Mouse (Mus musculus): ENCODE results near the gene Trpm3. TPM values are rescaled to one million over a fixed set of nuclear protein-coding genes. Genes with fewer than 3 reads are reported as not detected.

Trpm3 gene
- polyA plus RNA-seq, 1 experiment = 0.30 TPM

GRCm38 (mm10) chr19:22902386-22902785 lies 763.5 kb downstream of the Trpm3 start:
- no peaks in the 10 kb centered on the region for H3K36me3 ChIP-seq (ENCODE audit: control insufficient read depth, insufficient read depth, low read length)
- DNase-seq = no peak
- TF ChIP-seq POLR2A (IDR thresholded peaks at IDR 0.05; ENCODE audit: control insufficient read depth, extremely low read depth, insufficient read depth, low read length, poor library complexity) (no peak), CTCF (IDR thresholded peaks at IDR 0.05; ENCODE audit: borderline replicate concordance, control insufficient read depth, extremely low read depth, insufficient read depth, low read length, poor library complexity) (no peak)
- H3K27me3 ChIP-seq (ENCODE audit: control insufficient read depth, insufficient read depth, low read length) = no peaks in the 10 kb centered on the region
- H3K4me1 ChIP-seq (replicated peaks; ENCODE audit: control insufficient read depth, insufficient read depth, low read length) = no peaks in the 10 kb centered on the region
- WGBS = 96% methylated on average over 6 of the region's 6 CpGs
- H3K27ac ChIP-seq (ENCODE audit: control insufficient read depth, insufficient read depth, low read length) = no peak overlapping the region
- H3K4me3 ChIP-seq (ENCODE audit: control insufficient read depth, insufficient read depth, low read length) = no peak overlapping the region

DNA sequence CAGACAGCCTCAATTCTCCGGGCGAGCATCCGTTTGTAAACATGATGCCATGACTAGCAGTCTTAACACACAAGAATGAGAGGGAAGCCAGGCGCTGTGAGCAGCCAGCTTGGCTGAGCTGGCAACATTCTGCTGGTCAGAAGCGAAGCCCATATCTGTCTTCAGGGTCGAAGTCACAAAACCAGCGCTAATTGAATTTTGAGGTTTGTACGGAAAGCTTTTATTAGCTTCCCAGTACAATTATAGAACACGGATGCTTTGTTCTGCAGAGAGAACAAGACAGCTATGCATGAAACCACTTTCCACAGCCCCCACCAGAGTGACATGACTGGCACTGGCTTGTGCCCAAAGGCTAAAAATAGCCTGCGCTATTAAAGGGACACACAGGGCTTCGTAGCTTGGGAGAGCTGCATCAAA lies 766.2 kb downstream of the Trpm3 start:
- no peaks in the 10 kb centered on the region for H3K36me3 ChIP-seq (ENCODE audit: control insufficient read depth, insufficient read depth, low read length)
- H3K27me3 ChIP-seq (ENCODE audit: control insufficient read depth, insufficient read depth, low read length) = no peaks in the 10 kb centered on the region
- H3K4me1 ChIP-seq (replicated peaks; ENCODE audit: control insufficient read depth, insufficient read depth, low read length) = no peaks in the 10 kb centered on the region
- TF ChIP-seq POLR2A (IDR thresholded peaks at IDR 0.05; ENCODE audit: control insufficient read depth, extremely low read depth, insufficient read depth, low read length, poor library complexity) (no peak), CTCF (IDR thresholded peaks at IDR 0.05; ENCODE audit: borderline replicate concordance, control insufficient read depth, extremely low read depth, insufficient read depth, low read length, poor library complexity) (no peak)
- H3K4me3 ChIP-seq (ENCODE audit: control insufficient read depth, insufficient read depth, low read length) = no peak overlapping the region
- DNase-seq = no peak
- 67% methylated on average over 11 of the region's 11 CpGs for WGBS
- H3K27ac ChIP-seq (ENCODE audit: control insufficient read depth, insufficient read depth, low read length) = no peak overlapping the region

DNA sequence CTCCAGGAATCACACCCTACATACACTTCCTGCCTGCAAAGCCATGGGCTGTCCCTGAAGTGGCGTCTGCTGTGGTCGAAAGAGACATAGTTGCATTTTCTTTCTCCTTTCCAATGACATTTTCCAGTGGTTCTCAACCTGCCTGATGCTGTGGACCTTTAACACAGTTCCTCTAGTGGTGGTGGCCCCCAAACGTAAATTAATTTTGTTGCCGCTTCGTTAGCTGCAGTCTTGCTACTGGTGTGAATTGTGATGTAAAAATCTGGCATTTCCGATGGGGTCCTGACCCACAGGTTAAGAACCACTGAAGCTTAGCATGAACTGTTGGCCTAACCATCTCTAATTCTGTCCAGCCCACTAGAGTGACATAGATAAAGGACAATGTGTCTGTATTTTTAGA lies 771.8 kb downstream of the Trpm3 start:
- Histone ChIP-seq H3K36me3 (ENCODE audit: control insufficient read depth, insufficient read depth, low read length) (no peaks in the 10 kb centered on the region), H3K27ac (ENCODE audit: control insufficient read depth, insufficient read depth, low read length) (no peak overlapping the region), H3K27me3 (ENCODE audit: control insufficient read depth, insufficient read depth, low read length) (no peaks in the 10 kb centered on the region), H3K4me1 (replicated peaks; ENCODE audit: control insufficient read depth, insufficient read depth, low read length) (no peaks in the 10 kb centered on the region), H3K4me3 (ENCODE audit: control insufficient read depth, insufficient read depth, low read length) (no peak overlapping the region)
- WGBS = 90% methylated on average over 6 of the region's 6 CpGs
- TF ChIP-seq CTCF (IDR thresholded peaks at IDR 0.05; ENCODE audit: borderline replicate concordance, control insufficient read depth, extremely low read depth, insufficient read depth, low read length, poor library complexity) = no peak
- no peak for TF ChIP-seq POLR2A (IDR thresholded peaks at IDR 0.05; ENCODE audit: control insufficient read depth, extremely low read depth, insufficient read depth, low read length, poor library complexity)
- DNase-seq = no peak

DNA sequence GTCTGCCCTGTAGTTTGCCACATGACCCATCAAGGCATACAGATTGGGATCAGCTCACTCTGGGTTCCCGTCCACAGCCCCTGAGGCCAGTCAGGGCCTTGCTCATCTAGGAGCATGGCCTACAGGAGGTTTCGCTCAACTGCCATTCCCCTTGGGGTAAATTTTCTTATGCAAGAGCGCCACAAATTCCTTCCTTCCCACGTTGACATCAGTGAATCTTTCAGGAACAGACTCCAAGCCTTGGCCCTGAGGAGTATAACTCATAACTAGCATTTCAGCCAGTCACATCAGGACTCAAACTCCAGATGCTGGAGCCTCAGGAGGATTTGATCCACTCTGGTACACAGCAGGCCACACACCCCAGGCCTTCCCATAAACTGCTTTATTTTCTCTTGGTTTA lies 774.1 kb downstream of the Trpm3 start:
- DNase-seq = no peak
- Histone ChIP-seq H3K4me3 (ENCODE audit: control insufficient read depth, insufficient read depth, low read length) (no peak overlapping the region), H3K4me1 (replicated peaks; ENCODE audit: control insufficient read depth, insufficient read depth, low read length) (no peaks in the 10 kb centered on the region), H3K36me3 (ENCODE audit: control insufficient read depth, insufficient read depth, low read length) (no peaks in the 10 kb centered on the region), H3K27me3 (ENCODE audit: control insufficient read depth, insufficient read depth, low read length) (no peaks in the 10 kb centered on the region), H3K27ac (ENCODE audit: control insufficient read depth, insufficient read depth, low read length) (no peak overlapping the region)
- TF ChIP-seq POLR2A (IDR thresholded peaks at IDR 0.05; ENCODE audit: control insufficient read depth, extremely low read depth, insufficient read depth, low read length, poor library complexity) = no peak
- TF ChIP-seq CTCF (IDR thresholded peaks at IDR 0.05; ENCODE audit: borderline replicate concordance, control insufficient read depth, extremely low read depth, insufficient read depth, low read length, poor library complexity) = no peak
- WGBS = 87% methylated on average over 4 of the region's 4 CpGs

- peak; percentile 38 for DNase-seq
- H3K27me3 ChIP-seq (ENCODE audit: control insufficient read depth, insufficient read depth, low read length) = no peaks in the 10 kb centered on the region
- no peak overlapping the region for H3K4me3 ChIP-seq (ENCODE audit: control insufficient read depth, insufficient read depth, low read length)
- no peaks in the 10 kb centered on the region for H3K4me1 ChIP-seq (replicated peaks; ENCODE audit: control insufficient read depth, insufficient read depth, low read length)
- no peaks in the 10 kb centered on the region for H3K36me3 ChIP-seq (ENCODE audit: control insufficient read depth, insufficient read depth, low read length)
- TF ChIP-seq POLR2A (IDR thresholded peaks at IDR 0.05; ENCODE audit: control insufficient read depth, extremely low read depth, insufficient read depth, low read length, poor library complexity) (no peak), CTCF (IDR thresholded peaks at IDR 0.05; ENCODE audit: borderline replicate concordance, control insufficient read depth, extremely low read depth, insufficient read depth, low read length, poor library complexity) (peak; percentile 68; the same call in 1 of the 2 replicates)
- H3K27ac ChIP-seq (ENCODE audit: control insufficient read depth, insufficient read depth, low read length) = no peak overlapping the region
- 33% methylated on average over 16 of the region's 16 CpGs for WGBS
Observed at GRCm38 (mm10) chr19:22915868-22916642, 777.2 kb downstream of the Trpm3 start.

GRCm38 (mm10) chr19:22916643-22917344 lies 777.9 kb downstream of the Trpm3 start:
- no peak for DNase-seq
- TF ChIP-seq CTCF (IDR thresholded peaks at IDR 0.05; ENCODE audit: borderline replicate concordance, control insufficient read depth, extremely low read depth, insufficient read depth, low read length, poor library complexity) = no peak
- no peak for TF ChIP-seq POLR2A (IDR thresholded peaks at IDR 0.05; ENCODE audit: control insufficient read depth, extremely low read depth, insufficient read depth, low read length, poor library complexity)
- H3K27me3 ChIP-seq (ENCODE audit: control insufficient read depth, insufficient read depth, low read length) = no peaks in the 10 kb centered on the region
- H3K36me3 ChIP-seq (ENCODE audit: control insufficient read depth, insufficient read depth, low read length) = no peaks in the 10 kb centered on the region
- H3K4me1 ChIP-seq (replicated peaks; ENCODE audit: control insufficient read depth, insufficient read depth, low read length) = no peaks in the 10 kb centered on the region
- no peak overlapping the region for H3K4me3 ChIP-seq (ENCODE audit: control insufficient read depth, insufficient read depth, low read length)
- WGBS = 63% methylated on average over 18 of the region's 18 CpGs
- H3K27ac ChIP-seq (ENCODE audit: control insufficient read depth, insufficient read depth, low read length) = no peak overlapping the region
